Mouse (Mus musculus): ENCODE results near the gene Nfib. TPM values are rescaled to one million over a fixed set of nuclear protein-coding genes. Genes with fewer than 3 reads are reported as not detected.
A peak's percentile ranks its signal among the peaks of the same experiment; 100 is the strongest.

Nfib gene
- polyA plus RNA-seq, 2 experiments = 57.3 to 126 TPM

DNA sequence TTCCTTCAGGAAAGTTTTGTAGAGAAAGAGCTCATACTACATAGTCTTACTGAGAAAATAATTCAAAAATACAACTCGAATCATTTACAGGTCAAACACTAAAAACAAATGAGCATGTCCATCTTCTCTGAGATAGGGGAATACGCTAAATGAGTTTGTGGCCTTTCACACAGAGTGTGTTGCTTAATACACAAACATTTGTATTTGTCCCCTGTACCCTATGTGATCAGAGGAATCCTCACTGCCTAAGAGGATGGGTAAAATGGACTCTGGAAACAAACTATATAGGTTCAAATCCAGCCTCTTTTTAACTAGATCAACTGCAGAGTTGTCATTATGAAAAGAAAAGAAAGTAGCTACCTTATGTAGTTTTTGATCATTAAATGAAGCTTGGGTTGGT lies 227.8 kb downstream of the Nfib start:
- no peak overlapping the region for H3K9ac ChIP-seq (ENCODE audit: low read depth, low read length, severe bottlenecking)
- peaks cover 23% of the 10 kb centered on the region for H3K4me1 ChIP-seq (ENCODE audit: control insufficient read depth, insufficient read depth, low read length)
- H3K4me3 ChIP-seq (replicated peaks; ENCODE audit: low read length) = no peak overlapping the region
- DNase-seq (ENCODE audit: low spot score) = no peak
- TF ChIP-seq POLR2A (IDR thresholded peaks at IDR 0.05; ENCODE audit: borderline replicate concordance, extremely low read depth, insufficient read depth, insufficient read length) = no peak
- no peak overlapping the region for H3K4me2 ChIP-seq (replicated peaks; ENCODE audit: low read depth, low read length, severe bottlenecking)
- no peaks in the 10 kb centered on the region for H3K9me3 ChIP-seq (ENCODE audit: control insufficient read depth, low read length)
- no peak for ATAC-seq (ENCODE audit: low FRiP score, low read depth)
- 93% methylated on average over 2 of the region's 2 CpGs for WGBS
- H3K27me3 ChIP-seq (ENCODE audit: control insufficient read depth, insufficient read depth, low read length) = no peaks in the 10 kb centered on the region
- peaks cover 15% of the 10 kb centered on the region for H3K36me3 ChIP-seq (ENCODE audit: control insufficient read depth, insufficient read depth, low read length)
- H3K27ac ChIP-seq (replicated peaks; ENCODE audit: low read depth, low read length) = no peak overlapping the region

GRCm38 (mm10) chr4:82476411-82476810 lies 229.1 kb downstream of the Nfib start:
- TF ChIP-seq POLR2A (IDR thresholded peaks at IDR 0.05; ENCODE audit: borderline replicate concordance, extremely low read depth, insufficient read depth, insufficient read length) = no peak
- WGBS = 52% methylated on average over 2 of the region's 2 CpGs
- H3K27ac ChIP-seq (replicated peaks; ENCODE audit: low read depth, low read length) = no peak overlapping the region

GRCm38 (mm10) chr4:82474334-82474733 lies 231.2 kb downstream of the Nfib start:
- Histone ChIP-seq H3K36me3 (ENCODE audit: control insufficient read depth, insufficient read depth, low read length) (peaks cover 7% of the 10 kb centered on the region), H3K9me3 (ENCODE audit: control insufficient read depth, low read length) (no peaks in the 10 kb centered on the region), H3K4me2 (replicated peaks; ENCODE audit: low read depth, low read length, severe bottlenecking) (no peak overlapping the region), H3K9ac (ENCODE audit: low read depth, low read length, severe bottlenecking) (no peak overlapping the region), H3K4me1 (ENCODE audit: control insufficient read depth, insufficient read depth, low read length) (peaks cover 40% of the 10 kb centered on the region), H3K27ac (replicated peaks; ENCODE audit: low read depth, low read length) (no peak overlapping the region), H3K27me3 (ENCODE audit: control insufficient read depth, insufficient read depth, low read length) (no peaks in the 10 kb centered on the region), H3K4me3 (replicated peaks; ENCODE audit: low read length) (no peak overlapping the region)
- WGBS = 35% methylated on average over 5 of the region's 5 CpGs
- TF ChIP-seq POLR2A (IDR thresholded peaks at IDR 0.05; ENCODE audit: borderline replicate concordance, extremely low read depth, insufficient read depth, insufficient read length) = no peak
- ATAC-seq (ENCODE audit: low FRiP score, low read depth) = no peak
- no peak for DNase-seq (ENCODE audit: low spot score)

More at GRCm38 (mm10) chr4:82476411-82476810, 229.1 kb downstream of the Nfib start:
- no peak for ATAC-seq (ENCODE audit: low FRiP score, low read depth)
- no peaks in the 10 kb centered on the region for H3K27me3 ChIP-seq (ENCODE audit: control insufficient read depth, insufficient read depth, low read length)
- no peak overlapping the region for H3K9ac ChIP-seq (ENCODE audit: low read depth, low read length, severe bottlenecking)
- H3K9me3 ChIP-seq (ENCODE audit: control insufficient read depth, low read length) = no peaks in the 10 kb centered on the region
- DNase-seq (ENCODE audit: low spot score) = no peak
- no peak overlapping the region for H3K4me3 ChIP-seq (replicated peaks; ENCODE audit: low read length)
- H3K4me2 ChIP-seq (replicated peaks; ENCODE audit: low read depth, low read length, severe bottlenecking) = no peak overlapping the region
- H3K36me3 ChIP-seq (ENCODE audit: control insufficient read depth, insufficient read depth, low read length) = peaks cover 15% of the 10 kb centered on the region
- H3K4me1 ChIP-seq (ENCODE audit: control insufficient read depth, insufficient read depth, low read length) = peaks cover 30% of the 10 kb centered on the region

GRCm38 (mm10) chr4:82470938-82471320 lies 234.6 kb downstream of the Nfib start:
- no peak for TF ChIP-seq POLR2A (IDR thresholded peaks at IDR 0.05; ENCODE audit: borderline replicate concordance, extremely low read depth, insufficient read depth, insufficient read length)
- no peak overlapping the region for H3K4me3 ChIP-seq (replicated peaks; ENCODE audit: low read length)
- no peak for ATAC-seq (ENCODE audit: low FRiP score, low read depth)
- H3K27ac ChIP-seq (replicated peaks; ENCODE audit: low read depth, low read length) = no peak overlapping the region
- no peak overlapping the region for H3K9ac ChIP-seq (ENCODE audit: low read depth, low read length, severe bottlenecking)
- 87% methylated on average over 3 of the region's 3 CpGs for WGBS
- no peak overlapping the region for H3K4me2 ChIP-seq (replicated peaks; ENCODE audit: low read depth, low read length, severe bottlenecking)
- no peaks in the 10 kb centered on the region for H3K9me3 ChIP-seq (ENCODE audit: control insufficient read depth, low read length)
- no peaks in the 10 kb centered on the region for H3K36me3 ChIP-seq (ENCODE audit: control insufficient read depth, insufficient read depth, low read length)
- H3K27me3 ChIP-seq (ENCODE audit: control insufficient read depth, insufficient read depth, low read length) = no peaks in the 10 kb centered on the region
- peaks cover 51% of the 10 kb centered on the region for H3K4me1 ChIP-seq (ENCODE audit: control insufficient read depth, insufficient read depth, low read length)
- no peak for DNase-seq (ENCODE audit: low spot score)

DNA sequence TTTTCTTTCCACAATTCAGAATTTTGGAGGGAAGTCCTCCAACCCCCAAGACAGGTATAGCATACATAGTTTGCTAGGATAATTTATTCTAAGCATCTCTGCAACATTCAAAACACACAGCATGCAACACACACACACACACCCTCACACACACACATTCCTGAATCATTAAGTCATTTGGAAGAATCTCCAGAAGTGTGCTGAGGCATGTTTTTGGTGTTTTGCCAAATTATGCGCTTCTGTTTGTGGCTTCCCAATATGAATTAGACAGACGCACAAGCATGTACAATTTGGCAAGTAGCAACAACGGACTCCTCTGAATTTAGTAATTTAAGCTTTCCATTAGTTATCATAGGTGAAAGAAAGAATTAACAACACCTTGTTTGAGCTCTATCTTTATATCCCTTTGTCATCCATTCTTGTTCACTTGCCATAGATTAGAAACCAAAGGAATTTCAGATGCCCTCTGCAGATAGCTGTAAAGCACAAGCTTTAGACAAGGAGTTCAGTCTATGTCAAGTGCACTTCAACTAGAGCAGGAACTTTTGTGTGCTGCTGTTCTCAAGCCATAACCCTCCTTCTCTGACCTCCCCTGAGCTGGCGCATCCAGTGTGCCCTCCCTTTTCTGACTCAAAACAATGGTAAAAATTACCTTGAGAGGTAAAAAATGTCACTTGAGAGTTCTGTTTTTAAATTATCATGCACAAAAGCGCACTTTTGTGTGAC lies 235.2 kb downstream of the Nfib start:
- no peak overlapping the region for H3K4me3 ChIP-seq (replicated peaks; ENCODE audit: low read length)
- no peak overlapping the region for H3K27ac ChIP-seq (replicated peaks; ENCODE audit: low read depth, low read length)
- peak; percentile 50 for DNase-seq (ENCODE audit: low spot score)
- H3K4me1 ChIP-seq (ENCODE audit: control insufficient read depth, insufficient read depth, low read length) = peaks cover 49% of the 10 kb centered on the region
- H3K27me3 ChIP-seq (ENCODE audit: control insufficient read depth, insufficient read depth, low read length) = no peaks in the 10 kb centered on the region
- no peaks in the 10 kb centered on the region for H3K36me3 ChIP-seq (ENCODE audit: control insufficient read depth, insufficient read depth, low read length)
- no peaks in the 10 kb centered on the region for H3K9me3 ChIP-seq (ENCODE audit: control insufficient read depth, low read length)
- 76% methylated on average over 5 of the region's 5 CpGs for WGBS
- TF ChIP-seq POLR2A (IDR thresholded peaks at IDR 0.05; ENCODE audit: borderline replicate concordance, extremely low read depth, insufficient read depth, insufficient read length) = no peak
- ATAC-seq (ENCODE audit: low FRiP score, low read depth) = no peak
- no peak overlapping the region for H3K9ac ChIP-seq (ENCODE audit: low read depth, low read length, severe bottlenecking)
- H3K4me2 ChIP-seq (replicated peaks; ENCODE audit: low read depth, low read length, severe bottlenecking) = no peak overlapping the region

All from limb, embryonic 14.5 days (tissue).